Mouse (Mus musculus): ENCODE measurements around the gene Fkbp14. TPM values are rescaled to one million over a fixed set of nuclear protein-coding genes. Genes with fewer than 3 reads are reported as not detected.

The Fkbp14 gene
- polyA plus RNA-seq, 1 experiment, result 6.1 TPM

- WGBS, result 59% methylated on average over 8 of the region's 8 CpGs
These were observed 42.6 kb downstream of the Fkbp14 start for GRCm38 (mm10) chr6:54554341-54555110.

GRCm38 (mm10) chr6:54553632-54554031, 43.5 kb downstream of the Fkbp14 start:
- 49% methylated on average over 2 of the region's 2 CpGs for WGBS
- DNase-seq, result no peak
- TF ChIP-seq CTCF (IDR thresholded peaks at IDR 0.05; ENCODE audit: insufficient read depth, low read length) (no peak), POLR2A (IDR thresholded peaks at IDR 0.05; ENCODE audit: borderline replicate concordance, extremely low read depth, low read depth, low read length) (no peak)

More at GRCm38 (mm10) chr6:54554341-54555110, 42.6 kb downstream of the Fkbp14 start:
- DNase-seq, result no peak
- H3K4me3 ChIP-seq (replicated peaks; ENCODE audit: extremely low read depth, low read depth, low read length), result no peak overlapping the region
- TF ChIP-seq POLR2A (IDR thresholded peaks at IDR 0.05; ENCODE audit: borderline replicate concordance, extremely low read depth, low read depth, low read length), result no peak
- no peak for TF ChIP-seq CTCF (IDR thresholded peaks at IDR 0.05; ENCODE audit: insufficient read depth, low read length)
- peaks cover 2% of the 10 kb centered on the region; the same call in 1 of the 2 replicates for H3K4me1 ChIP-seq (ENCODE audit: control insufficient read depth, insufficient read depth, low read length)

GRCm38 (mm10) chr6:54552721-54553413, 44.2 kb downstream of the Fkbp14 start:
- TF ChIP-seq CTCF (IDR thresholded peaks at IDR 0.05; ENCODE audit: insufficient read depth, low read length) (no peak), POLR2A (IDR thresholded peaks at IDR 0.05; ENCODE audit: borderline replicate concordance, extremely low read depth, low read depth, low read length) (no peak)
- Histone ChIP-seq H3K4me3 (replicated peaks; ENCODE audit: extremely low read depth, low read depth, low read length) (no peak overlapping the region), H3K4me1 (ENCODE audit: control insufficient read depth, insufficient read depth, low read length) (peaks cover 2% of the 10 kb centered on the region; the same call in 1 of the 2 replicates)
- WGBS, result 87% methylated on average over 9 of the region's 9 CpGs
- no peak for DNase-seq

More at GRCm38 (mm10) chr6:54553632-54554031, 43.5 kb downstream of the Fkbp14 start:
- H3K4me3 ChIP-seq (replicated peaks; ENCODE audit: extremely low read depth, low read depth, low read length), result no peak overlapping the region
- H3K4me1 ChIP-seq (ENCODE audit: control insufficient read depth, insufficient read depth, low read length), result peaks cover 2% of the 10 kb centered on the region; the same call in 1 of the 2 replicates

GRCm38 (mm10) chr6:54550801-54551323, 46.2 kb downstream of the Fkbp14 start:
- H3K4me1 ChIP-seq (ENCODE audit: control insufficient read depth, insufficient read depth, low read length), result peaks cover 2% of the 10 kb centered on the region; the same call in 1 of the 2 replicates
- 50% methylated on average over 7 of the region's 7 CpGs for WGBS
- TF ChIP-seq POLR2A (IDR thresholded peaks at IDR 0.05; ENCODE audit: borderline replicate concordance, extremely low read depth, low read depth, low read length) (no peak), CTCF (IDR thresholded peaks at IDR 0.05; ENCODE audit: insufficient read depth, low read length) (no peak)
- H3K4me3 ChIP-seq (replicated peaks; ENCODE audit: extremely low read depth, low read depth, low read length), result no peak overlapping the region
- DNase-seq, result no peak

- Histone ChIP-seq H3K4me1 (ENCODE audit: control insufficient read depth, insufficient read depth, low read length) (0 out of 2 replicates have a peak, but pooled peaks cover 1% of the 10 kb centered on the region), H3K4me3 (replicated peaks; ENCODE audit: extremely low read depth, low read depth, low read length) (no peak overlapping the region)
- WGBS, result 55% methylated on average over 4 of the region's 4 CpGs
- TF ChIP-seq POLR2A (IDR thresholded peaks at IDR 0.05; ENCODE audit: borderline replicate concordance, extremely low read depth, low read depth, low read length) (no peak), CTCF (IDR thresholded peaks at IDR 0.05; ENCODE audit: insufficient read depth, low read length) (no peak)
- DNase-seq, result no peak
These were observed 47.8 kb downstream of the Fkbp14 start for GRCm38 (mm10) chr6:54549311-54549710.

GRCm38 (mm10) chr6:54548314-54549019, 48.6 kb downstream of the Fkbp14 start:
- no peak for DNase-seq
- no peak overlapping the region for H3K4me3 ChIP-seq (replicated peaks; ENCODE audit: extremely low read depth, low read depth, low read length)
- no peaks in the 10 kb centered on the region for H3K4me1 ChIP-seq (ENCODE audit: control insufficient read depth, insufficient read depth, low read length)
- WGBS, result 36% methylated on average over 13 of the region's 13 CpGs
- TF ChIP-seq POLR2A (IDR thresholded peaks at IDR 0.05; ENCODE audit: borderline replicate concordance, extremely low read depth, low read depth, low read length) (no peak), CTCF (IDR thresholded peaks at IDR 0.05; ENCODE audit: insufficient read depth, low read length) (no peak)

GRCm38 (mm10) chr6:54543646-54544045, 53.5 kb downstream of the Fkbp14 start:
- no peak for TF ChIP-seq CTCF (IDR thresholded peaks at IDR 0.05; ENCODE audit: insufficient read depth, low read length)
- TF ChIP-seq POLR2A (IDR thresholded peaks at IDR 0.05; ENCODE audit: borderline replicate concordance, extremely low read depth, low read depth, low read length), result no peak

GRCm38 (mm10) chr6:54542836-54543235, 54.3 kb downstream of the Fkbp14 start:
- no peak for TF ChIP-seq POLR2A (IDR thresholded peaks at IDR 0.05; ENCODE audit: borderline replicate concordance, extremely low read depth, low read depth, low read length)
- no peak for TF ChIP-seq CTCF (IDR thresholded peaks at IDR 0.05; ENCODE audit: insufficient read depth, low read length)
- 84% methylated on average over 7 of the region's 7 CpGs for WGBS
- Histone ChIP-seq H3K4me1 (ENCODE audit: control insufficient read depth, insufficient read depth, low read length) (no peaks in the 10 kb centered on the region), H3K4me3 (replicated peaks; ENCODE audit: extremely low read depth, low read depth, low read length) (no peak overlapping the region)
- no peak for DNase-seq

More at GRCm38 (mm10) chr6:54543646-54544045, 53.5 kb downstream of the Fkbp14 start:
- Histone ChIP-seq H3K4me3 (replicated peaks; ENCODE audit: extremely low read depth, low read depth, low read length) (no peak overlapping the region), H3K4me1 (ENCODE audit: control insufficient read depth, insufficient read depth, low read length) (no peaks in the 10 kb centered on the region)
- WGBS, result 81% methylated on average over 2 of the region's 2 CpGs
- no peak for DNase-seq

Measured in lung, adult 2 months (tissue).